Comparison of ENCODE assay signal across 17 mouse cellular contexts in genomic region chr7:125559537-125559936, GRCm38 (mm10). TPM values are rescaled to one million over a fixed set of nuclear protein-coding genes. Genes with fewer than 3 reads are reported as not detected.
DNase-seq lines count a peak whose midpoint lies in the region; ATAC-seq and TF ChIP-seq lines count a peak whose summit lies in the region.
"Had no signal": no experiment of that assay in that cellular context is flagged by ENCODE, and none has a peak within 500 bp of the region (broad histone marks: within the 10 kb centered on the region; RNA-seq: fewer than 3 reads in every experiment).

No protein-coding gene starts in this region.

- no peak for TF ChIP-seq CTCF in lung, postnatal 0 days (IDR thresholded peaks at IDR 0.05)

- no peaks in the 10 kb centered on the region for H3K36me3 ChIP-seq in heart, embryonic 16.5 days (ENCODE audit: control insufficient read depth, insufficient read depth)
- no peaks in the 10 kb centered on the region for H3K36me3 ChIP-seq in heart, embryonic 10.5 days
- H3K36me3 ChIP-seq in lung, postnatal 0 days (ENCODE audit: insufficient read depth, low read length) = no peaks in the 10 kb centered on the region
- H3K36me3 ChIP-seq in hindbrain, embryonic 14.5 days (replicated peaks; ENCODE audit: control insufficient read depth, insufficient read depth) = no peaks in the 10 kb centered on the region
- H3K36me3 ChIP-seq: neural tube, embryonic 12.5 days had no signal

- H3K9me3 ChIP-seq in heart, embryonic 16.5 days (replicated peaks; ENCODE audit: control insufficient read depth, low read length) = no peaks in the 10 kb centered on the region
- H3K9me3 ChIP-seq in heart, embryonic 10.5 days = no peaks in the 10 kb centered on the region
- H3K9me3 ChIP-seq in lung, postnatal 0 days (ENCODE audit: low read length) = no peaks in the 10 kb centered on the region
- no peaks in the 10 kb centered on the region for H3K9me3 ChIP-seq in hindbrain, embryonic 14.5 days (ENCODE audit: control insufficient read depth, low read length)
- H3K9me3 ChIP-seq: neural tube, embryonic 12.5 days had no signal

- intact Hi-C loops in heart, postnatal 36 days (cut with DNase I) = no loop called here

- ATAC-seq in heart, embryonic 16.5 days (replicated peaks; ENCODE audit: extremely low read depth, insufficient read depth, low FRiP score) = no peak
- peak; percentile 5; the same call in 1 of the 2 replicates for ATAC-seq in lung, postnatal 0 days
- ATAC-seq in hindbrain, embryonic 14.5 days (ENCODE audit: low FRiP score) = no peak
- ATAC-seq: forebrain, embryonic 16.5 days; intestine, embryonic 16.5 days; midbrain, embryonic 16.5 days had no signal

- H3K4me1 ChIP-seq in heart, embryonic 16.5 days (ENCODE audit: control insufficient read depth, insufficient read depth, low read length) = peaks cover 24% of the 10 kb centered on the region
- H3K4me1 ChIP-seq in heart, embryonic 10.5 days = peaks cover 20% of the 10 kb centered on the region
- peaks cover 59% of the 10 kb centered on the region for H3K4me1 ChIP-seq in lung, postnatal 0 days (ENCODE audit: insufficient read depth, low read depth, low read length)
- H3K4me1 ChIP-seq in hindbrain, embryonic 14.5 days (replicated peaks; ENCODE audit: control insufficient read depth, insufficient read depth, low read length) = no peaks in the 10 kb centered on the region
- H3K4me1 ChIP-seq: neural tube, embryonic 12.5 days had no signal

- no peak overlapping the region for H3K4me2 ChIP-seq in heart, embryonic 16.5 days (ENCODE audit: low read depth, low read length)
- no peak overlapping the region for H3K4me2 ChIP-seq in lung, postnatal 0 days (replicated peaks; ENCODE audit: low read depth, low read length)
- H3K4me2 ChIP-seq in hindbrain, embryonic 14.5 days (replicated peaks) = no peak overlapping the region
- H3K4me2 ChIP-seq: neural tube, embryonic 12.5 days had no signal

- H3K4me3 ChIP-seq in heart, embryonic 16.5 days (ENCODE audit: low read length) = no peak overlapping the region
- no peak overlapping the region for H3K4me3 ChIP-seq in heart, embryonic 10.5 days
- H3K4me3 ChIP-seq in lung, postnatal 0 days (ENCODE audit: low read depth, low read length) = no peak overlapping the region
- no peak overlapping the region for H3K4me3 ChIP-seq in hindbrain, embryonic 14.5 days (replicated peaks; ENCODE audit: low read length)
- H3K4me3 ChIP-seq: neural tube, embryonic 12.5 days had no signal

- no peaks in the 10 kb centered on the region for H3K27me3 ChIP-seq in heart, embryonic 16.5 days (ENCODE audit: control insufficient read depth, insufficient read depth, low read length)
- H3K27me3 ChIP-seq in heart, embryonic 10.5 days (ENCODE audit: insufficient read depth, poor library complexity, severe bottlenecking) = peaks cover 13% of the 10 kb centered on the region
- H3K27me3 ChIP-seq in lung, postnatal 0 days (replicated peaks; ENCODE audit: insufficient read depth, low read length) = no peaks in the 10 kb centered on the region
- no peaks in the 10 kb centered on the region for H3K27me3 ChIP-seq in hindbrain, embryonic 14.5 days (ENCODE audit: control insufficient read depth, insufficient read depth, low read length)
- H3K27me3 ChIP-seq: neural tube, embryonic 12.5 days had no signal

- 71% methylated on average over 10 of the region's 10 CpGs for WGBS in heart, embryonic 16.5 days
- 87% methylated on average over 10 of the region's 10 CpGs for WGBS in heart, embryonic 10.5 days
- 67% methylated on average over 10 of the region's 10 CpGs for WGBS in lung, postnatal 0 days
- 89% methylated on average over 10 of the region's 10 CpGs for WGBS in hindbrain, embryonic 14.5 days

- no peak for DNase-seq in heart, embryonic 10.5 days (ENCODE audit: low spot score)
- DNase-seq in lung, postnatal 0 days (ENCODE audit: low spot score) = peak; percentile 52
- DNase-seq in lung, adult 18-20 months = no peak
- DNase-seq in NIH3T3 (ENCODE audit: low read depth) = peak; percentile 25
- peak; percentile 58 to 60 for DNase-seq in heart, postnatal 36 days
- no peak for DNase-seq in neural tube, embryonic 10.5 days (ENCODE audit: extremely low spot score, low spot score)
- no peak for DNase-seq in hindbrain, embryonic 14.5 days (ENCODE audit: low spot score)
- DNase-seq: cerebellum, adult 11 months; cerebellum, postnatal 25 days; kidney, postnatal 10 days; layer of hippocampus, adult 9-11 months; right cerebral cortex, postnatal 14 days had no signal

- H3K27ac ChIP-seq in heart, embryonic 16.5 days (ENCODE audit: low read length) = peak overlapping the region; percentile 3; the same call in 1 of the 2 replicates
- no peak overlapping the region for H3K27ac ChIP-seq in heart, embryonic 10.5 days
- H3K27ac ChIP-seq in lung, postnatal 0 days (ENCODE audit: low read length) = peak overlapping the region; percentile 82
- H3K27ac ChIP-seq in hindbrain, embryonic 14.5 days = no peak overlapping the region
- H3K27ac ChIP-seq: neural tube, embryonic 12.5 days had no signal

- H3K9ac ChIP-seq in heart, embryonic 16.5 days (ENCODE audit: low read length) = no peak overlapping the region
- no peak overlapping the region for H3K9ac ChIP-seq in lung, postnatal 0 days (replicated peaks; ENCODE audit: low read depth)
- H3K9ac ChIP-seq in hindbrain, embryonic 14.5 days = no peak overlapping the region
- H3K9ac ChIP-seq: neural tube, embryonic 12.5 days had no signal

- TF ChIP-seq EP300 in lung, postnatal 0 days (IDR thresholded peaks at IDR 0.05) = no peak

RNA-seq across cellular contexts. Expression of gene Il4ra, which starts 7.6 kb away (rescaled TPM):
- polyA plus RNA-seq in heart, embryonic 16.5 days (2015; fragmentation: Nextera tagmentation; extraction: Ambion mirVana) = 6.7 and 7.3 TPM in 2 replicates
- 2.2 and 3.4 TPM in 2 replicates for polyA plus RNA-seq in heart, embryonic 10.5 days (2016; fragmentation: Nextera tagmentation; extraction: Ambion mirVana)
- polyA plus RNA-seq in lung, postnatal 0 days (2015; fragmentation: Nextera tagmentation; extraction: Ambion mirVana) = 29.7 and 31.8 TPM in 2 replicates
- total RNA-seq in heart, postnatal 36 days (2021) = 10 to 100 TPM; 13.2 to 19.1 TPM
- polyA plus RNA-seq in hindbrain, embryonic 14.5 days (2014; fragmentation: Nextera tagmentation; extraction: Ambion mirVana) = 3.9 and 4.6 TPM in 2 replicates

RNA-seq across cellular contexts. Expression of gene Il21r, which starts 43.7 kb away (rescaled TPM):
- 0.61 and 3.2 TPM in 2 replicates for polyA plus RNA-seq in heart, embryonic 16.5 days (2015; fragmentation: Nextera tagmentation; extraction: Ambion mirVana)
- polyA plus RNA-seq in heart, embryonic 10.5 days (2016; fragmentation: Nextera tagmentation; extraction: Ambion mirVana) = 0.07 and 0.11 TPM in 2 replicates
- polyA plus RNA-seq in lung, postnatal 0 days (2015; fragmentation: Nextera tagmentation; extraction: Ambion mirVana) = 0.38 and 0.65 TPM in 2 replicates
- total RNA-seq in heart, postnatal 36 days (2021) = under 1 TPM; 0.44 to 0.54 TPM
- 0.40 and 0.50 TPM in 2 replicates for polyA plus RNA-seq in hindbrain, embryonic 14.5 days (2014; fragmentation: Nextera tagmentation; extraction: Ambion mirVana)

Comparison
In these comparisons a context has a peak if more than half of its experiments do, and no peak if none do; other contexts are left out.
1. H3K27ac ChIP-seq: peak in heart, embryonic 16.5 days (single experiment) and lung, postnatal 0 days (single experiment); none in heart, embryonic 10.5 days (single experiment) and hindbrain, embryonic 14.5 days (single experiment).
2. DNase-seq: peak in lung, postnatal 0 days (single experiment), NIH3T3 (single experiment) and heart, postnatal 36 days (2 of 2); none in heart, embryonic 10.5 days (single experiment), lung, adult 18-20 months (0 of 2), neural tube, embryonic 10.5 days (single experiment) and hindbrain, embryonic 14.5 days (single experiment).